Mouse (Mus musculus): ENCODE measurements at regions not wholly inside any gene's neighbourhood (a gene's known extent, or its start where the extent isn't known, plus 50 kb on each side); places are given as distances from the start of the nearest gene placed in this dataset.

- peak; percentile 46 for DNase-seq (ENCODE audit: inconsistent ontology term)
Measured at GRCm38 (mm10) chr3:128001924-128002501, 105.9 kb upstream of the Fam241a start.

DNA sequence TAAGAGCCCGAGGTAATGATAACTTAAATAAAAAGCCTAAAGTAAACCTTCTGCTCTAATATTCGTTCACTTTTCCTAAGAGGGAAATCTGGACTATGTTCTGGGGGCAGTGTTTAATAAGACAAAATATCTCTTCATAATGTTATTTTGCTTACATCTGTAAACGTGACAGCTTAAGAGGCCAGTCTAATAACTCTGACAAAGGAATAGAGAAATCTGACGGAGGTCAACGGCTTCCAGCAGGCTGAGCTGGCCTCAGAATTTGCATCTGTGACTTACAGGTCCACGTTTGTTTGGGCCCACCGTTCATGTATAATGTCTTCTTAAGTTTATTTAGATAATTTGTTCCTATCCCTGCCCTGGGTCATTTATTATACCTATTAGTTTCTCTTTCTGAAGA is 99.6 kb upstream of the Fam241a start:
- no peak for DNase-seq (ENCODE audit: inconsistent ontology term)

DNA sequence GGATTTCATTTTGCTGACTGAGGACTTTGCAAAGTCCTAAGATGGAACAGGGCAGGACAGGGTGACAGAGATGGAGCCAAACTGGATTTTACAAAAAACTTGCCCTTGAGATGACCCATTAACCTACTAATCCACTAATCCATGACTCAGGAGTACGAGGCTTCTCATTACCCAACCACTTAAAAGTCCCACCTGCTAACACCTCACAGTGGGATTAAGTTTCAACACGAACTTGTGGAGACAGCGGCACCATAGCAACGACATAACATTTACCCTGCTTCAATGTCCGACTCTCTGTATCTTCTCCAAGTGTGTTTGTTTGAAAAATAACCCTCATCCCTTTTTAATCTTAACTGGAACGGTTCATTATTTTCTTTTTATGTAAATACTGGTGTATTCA is 91.5 kb upstream of the Fam241a start:
- no peak for DNase-seq (ENCODE audit: inconsistent ontology term)

GRCm38 (mm10) chr3:127985165-127985564 is 89.0 kb upstream of the Fam241a start:
- DNase-seq (ENCODE audit: inconsistent ontology term) = no peak

DNA sequence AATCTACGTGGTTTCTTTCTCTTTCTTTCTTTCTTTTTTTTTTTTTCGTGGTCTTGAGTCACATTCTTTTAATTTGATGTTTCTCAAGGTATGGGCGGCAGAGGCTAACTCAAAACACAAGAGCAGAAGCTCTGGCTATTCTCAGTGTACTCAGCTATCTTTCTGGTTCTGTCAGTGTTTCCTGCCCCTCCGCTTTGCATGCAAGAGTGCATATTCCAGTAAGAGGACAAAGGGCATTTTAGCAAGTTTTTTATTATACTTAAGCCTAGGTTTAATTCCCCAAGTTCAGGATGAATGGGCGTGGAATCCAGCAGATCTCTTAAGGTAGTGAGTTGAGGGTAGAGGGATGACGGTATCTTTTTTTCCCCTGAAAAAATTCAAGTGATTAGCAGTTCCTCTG is 81.1 kb upstream of the Fam241a start:
- DNase-seq (ENCODE audit: inconsistent ontology term) = no peak

- peak; percentile 28 for DNase-seq (ENCODE audit: inconsistent ontology term)
Measured at GRCm38 (mm10) chr3:127970891-127971290, 74.8 kb upstream of the Fam241a start.

DNA sequence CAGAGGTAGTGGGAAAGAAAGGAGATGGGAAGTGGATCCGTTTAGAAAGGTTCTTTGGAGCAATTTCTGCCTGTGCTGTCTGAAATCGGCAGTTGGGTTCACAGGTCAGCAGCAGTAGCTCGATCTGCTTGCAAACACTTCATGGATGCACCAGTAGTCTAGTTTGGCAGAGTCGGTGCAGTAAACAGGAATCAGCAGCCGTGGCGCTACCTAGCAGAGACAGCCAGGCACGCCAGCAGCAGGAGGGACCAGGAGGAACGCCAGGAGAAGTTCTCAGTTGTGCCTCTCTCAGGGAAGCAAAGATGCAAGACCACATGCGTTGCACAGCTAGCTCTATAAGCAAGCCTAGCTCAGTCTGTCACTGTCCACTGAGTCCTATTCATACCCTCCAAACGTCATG is 71.0 kb upstream of the Fam241a start:
- DNase-seq (ENCODE audit: inconsistent ontology term) = no peak

DNA sequence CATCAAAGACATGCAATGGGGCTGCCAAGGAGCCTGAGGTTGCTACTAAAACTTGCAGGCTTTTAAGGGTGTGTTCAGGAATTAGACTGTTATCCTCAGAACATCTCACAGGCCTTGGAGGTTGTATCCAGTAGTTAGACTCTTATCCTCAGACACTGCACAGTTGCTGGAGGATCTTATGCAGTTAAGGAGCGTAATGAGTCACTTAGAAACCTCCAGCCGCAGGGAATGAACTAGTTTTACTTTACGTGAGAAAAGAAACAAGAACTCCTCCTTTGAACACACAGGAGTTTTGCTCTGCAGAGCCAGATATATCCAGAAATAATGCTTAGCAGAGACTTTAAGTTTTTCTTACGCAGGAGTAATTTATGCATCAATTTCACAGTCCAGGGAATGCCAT is 70.1 kb upstream of the Fam241a start:
- no peak for DNase-seq (ENCODE audit: inconsistent ontology term)

DNA sequence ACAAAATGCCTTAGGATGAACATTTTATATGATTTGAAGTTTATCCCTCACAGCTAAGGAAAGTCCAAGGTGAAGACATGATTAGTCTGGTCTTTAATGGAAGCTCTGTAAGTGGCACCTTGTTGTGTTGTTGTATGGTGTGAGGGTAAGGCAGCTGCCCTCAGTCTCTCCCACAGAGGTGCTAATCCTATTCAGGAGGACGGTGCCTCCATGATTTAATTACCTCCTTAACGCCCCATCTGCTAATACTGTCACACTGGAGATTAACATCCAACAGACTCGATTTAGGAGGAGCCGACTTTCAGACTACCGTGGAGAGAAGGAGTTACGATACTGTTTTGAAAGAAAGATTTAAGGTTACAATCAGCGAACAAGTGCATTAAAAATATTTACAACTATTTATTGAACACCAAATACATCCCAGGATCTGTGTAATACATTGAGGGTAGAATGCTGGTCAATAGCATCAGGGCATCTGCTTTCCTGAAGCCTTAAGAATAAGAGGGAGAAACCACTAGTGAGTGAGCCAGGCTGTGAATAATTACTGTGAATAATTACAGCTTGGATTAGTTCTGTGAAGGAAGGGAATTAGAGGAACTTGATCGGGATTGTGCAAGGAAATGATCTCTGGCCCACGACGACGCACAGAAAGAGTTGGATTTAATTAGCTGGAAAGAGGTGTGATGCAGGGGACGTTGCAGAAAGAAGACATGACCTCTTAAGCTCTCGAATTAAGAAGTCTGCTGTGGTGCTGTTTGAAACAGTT is 63.0 kb upstream of the Fam241a start:
- DNase-seq (ENCODE audit: inconsistent ontology term) = no peak

- no peak for DNase-seq (ENCODE audit: inconsistent ontology term)
Measured at GRCm38 (mm10) chr3:127954856-127955255, 58.7 kb upstream of the Fam241a start.

DNA sequence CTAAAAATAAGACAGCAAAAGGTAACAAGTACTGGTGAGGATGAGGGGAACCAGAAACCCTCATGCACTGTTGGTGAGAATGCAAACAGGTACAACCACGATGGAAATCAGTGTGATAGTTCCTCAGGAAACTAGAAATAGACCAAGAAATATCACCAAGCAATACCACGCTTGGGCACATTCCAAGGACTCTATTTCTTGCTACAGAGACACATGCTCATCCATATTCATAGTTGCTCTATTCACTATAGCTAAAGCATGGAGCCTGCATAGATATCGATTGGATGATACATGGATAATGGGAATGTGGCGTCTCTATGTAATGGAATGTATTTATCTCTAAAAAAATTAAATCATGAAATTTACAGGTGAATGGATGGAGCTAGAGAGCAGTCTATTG is 57.5 kb upstream of the Fam241a start:
- no peak for DNase-seq (ENCODE audit: inconsistent ontology term)

- DNase-seq (ENCODE audit: inconsistent ontology term) = peak; percentile 68
Measured at GRCm38 (mm10) chr3:127948898-127949620, 52.9 kb upstream of the Fam241a start.

DNA sequence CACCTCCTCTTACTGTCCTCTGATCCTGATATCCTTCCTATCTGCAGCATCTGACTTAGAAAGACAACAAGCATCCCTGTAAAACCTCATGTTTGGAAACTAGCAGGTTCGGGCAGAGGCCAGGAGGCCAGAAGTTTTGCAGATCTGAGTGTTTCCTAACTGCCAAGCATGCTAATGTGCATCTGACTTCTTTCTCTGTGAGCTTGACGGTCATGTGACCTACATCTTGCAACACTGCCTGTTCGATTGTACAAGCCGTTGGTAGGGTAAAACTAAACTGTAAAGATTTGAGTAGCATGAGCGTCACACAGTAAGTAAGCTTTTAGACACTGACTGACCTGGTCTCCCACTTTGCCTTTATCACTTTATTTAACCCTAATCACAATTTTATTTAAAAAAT is 52.2 kb upstream of the Fam241a start:
- DNase-seq (ENCODE audit: inconsistent ontology term) = no peak
